Mouse (Mus musculus): Measurements from ENCODE around the gene Dgcr6.

Dgcr6 gene

GRCm38 (mm10) chr16:18119031-18119730 is 66.5 kb downstream of the Dgcr6 start:
- DNase-seq (ENCODE audit: low spot score in 2 of 2): no peak

Data from frontal cortex, postnatal 14 days (tissue).